Mouse (Mus musculus): ENCODE measurements around the gene Phrf1. TPM values are rescaled to one million over a fixed set of nuclear protein-coding genes. Genes with fewer than 3 reads are reported as not detected.

Gene Phrf1
- polyA plus RNA-seq, 1 experiment from 2014 or later: 72.1 TPM

DNA sequence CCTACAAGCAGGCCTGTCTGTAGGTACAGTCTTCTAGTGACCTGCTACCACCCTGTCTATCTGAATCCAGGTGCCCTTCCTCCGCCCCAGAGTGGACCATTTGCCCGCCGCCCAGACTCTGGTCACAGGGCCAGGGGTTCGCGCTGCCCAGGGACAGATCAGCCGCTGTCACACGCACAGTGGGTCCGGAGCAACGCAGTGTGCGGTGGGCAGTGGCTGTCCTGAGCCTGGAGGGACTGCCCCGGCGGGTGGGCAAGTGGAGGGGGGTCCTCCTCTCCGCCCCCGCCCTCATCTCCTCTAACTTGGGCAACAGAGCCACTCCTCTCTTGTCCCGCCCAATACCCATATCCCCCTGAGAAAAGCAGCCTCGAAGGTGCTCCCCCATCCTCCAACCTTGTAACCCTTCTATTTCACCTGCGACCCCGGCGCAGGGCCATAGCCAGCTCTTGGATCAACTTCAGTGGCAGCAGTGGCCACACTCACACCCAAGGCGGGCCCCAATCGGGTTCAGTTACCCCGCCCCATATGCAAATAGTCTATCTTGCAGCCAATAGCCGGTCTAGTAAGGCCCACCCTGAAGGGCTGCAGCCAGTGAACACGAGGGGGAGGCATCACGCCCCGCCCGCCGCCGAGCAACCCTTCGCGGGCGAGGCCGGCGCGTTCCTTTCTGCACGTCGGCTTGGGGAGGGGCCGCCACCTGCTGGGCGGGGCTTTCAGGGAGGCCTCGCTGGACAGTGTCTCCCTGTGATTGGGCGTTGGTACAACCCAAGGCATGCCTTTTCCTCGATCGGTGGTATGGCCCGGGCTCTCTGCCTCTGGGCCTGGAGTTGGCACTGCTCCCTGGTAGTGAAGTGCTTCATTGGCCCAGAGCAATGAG lies 7.1 kb upstream of the Phrf1 start:
- WGBS: 3% methylated on average over 44 of the region's 44 CpGs
- Histone ChIP-seq H3K9me3 (ENCODE audit: control insufficient read depth, low read depth, low read length) (no peaks in the 10 kb centered on the region), H3K27me3 (ENCODE audit: control insufficient read depth, insufficient read depth, low read length) (no peaks in the 10 kb centered on the region), H3K4me1 (ENCODE audit: control insufficient read depth, insufficient read depth, low read length) (peaks cover 42% of the 10 kb centered on the region), H3K9ac (replicated peaks; ENCODE audit: low read depth, low read length) (peak overlapping the region; percentile 78), H3K4me2 (replicated peaks; ENCODE audit: low read depth, low read length) (peak overlapping the region; percentile 93), H3K36me3 (ENCODE audit: control insufficient read depth, insufficient read depth, low read length) (peaks cover 8% of the 10 kb centered on the region), H3K4me3 (ENCODE audit: low read depth, low read length) (peak overlapping the region; percentile 63), H3K27ac (ENCODE audit: low read length) (peak overlapping the region; percentile 85)
- peak; percentile 97 for ATAC-seq (ENCODE audit: insufficient number of reproducible peaks, insufficient read depth, low FRiP score, low read depth)

DNA sequence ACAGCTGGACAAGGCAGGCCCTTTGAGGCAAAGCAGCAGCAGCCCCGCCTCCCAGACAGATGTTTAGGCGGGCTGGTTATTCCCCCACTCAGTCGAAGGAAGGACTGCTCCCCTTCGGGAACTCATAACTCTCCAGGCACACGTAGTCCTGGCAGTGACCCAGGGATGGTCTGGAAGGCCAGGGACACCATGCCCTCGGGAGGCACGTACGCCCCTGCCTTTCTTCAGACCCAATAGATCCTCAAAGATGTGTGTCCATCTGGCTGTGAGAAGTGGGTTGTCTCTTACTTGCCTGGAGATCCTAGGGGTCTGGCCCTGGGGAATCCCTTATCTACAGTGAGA lies 6.5 kb upstream of the Phrf1 start:
- no peak overlapping the region; the same call in 1 of the 2 replicates for H3K9ac ChIP-seq (replicated peaks; ENCODE audit: low read depth, low read length)
- peaks cover 38% of the 10 kb centered on the region for H3K4me1 ChIP-seq (ENCODE audit: control insufficient read depth, insufficient read depth, low read length)
- ATAC-seq (ENCODE audit: insufficient number of reproducible peaks, insufficient read depth, low FRiP score, low read depth): no peak
- H3K9me3 ChIP-seq (ENCODE audit: control insufficient read depth, low read depth, low read length): no peaks in the 10 kb centered on the region
- peak overlapping the region; percentile 27 for H3K4me2 ChIP-seq (replicated peaks; ENCODE audit: low read depth, low read length)
- H3K4me3 ChIP-seq (ENCODE audit: low read depth, low read length): peak overlapping the region; percentile 63; the same call in 1 of the 2 replicates
- peak overlapping the region; percentile 85 for H3K27ac ChIP-seq (ENCODE audit: low read length)
- 6% methylated on average over 8 of the region's 8 CpGs for WGBS
- peaks cover 8% of the 10 kb centered on the region for H3K36me3 ChIP-seq (ENCODE audit: control insufficient read depth, insufficient read depth, low read length)
- H3K27me3 ChIP-seq (ENCODE audit: control insufficient read depth, insufficient read depth, low read length): no peaks in the 10 kb centered on the region

DNA sequence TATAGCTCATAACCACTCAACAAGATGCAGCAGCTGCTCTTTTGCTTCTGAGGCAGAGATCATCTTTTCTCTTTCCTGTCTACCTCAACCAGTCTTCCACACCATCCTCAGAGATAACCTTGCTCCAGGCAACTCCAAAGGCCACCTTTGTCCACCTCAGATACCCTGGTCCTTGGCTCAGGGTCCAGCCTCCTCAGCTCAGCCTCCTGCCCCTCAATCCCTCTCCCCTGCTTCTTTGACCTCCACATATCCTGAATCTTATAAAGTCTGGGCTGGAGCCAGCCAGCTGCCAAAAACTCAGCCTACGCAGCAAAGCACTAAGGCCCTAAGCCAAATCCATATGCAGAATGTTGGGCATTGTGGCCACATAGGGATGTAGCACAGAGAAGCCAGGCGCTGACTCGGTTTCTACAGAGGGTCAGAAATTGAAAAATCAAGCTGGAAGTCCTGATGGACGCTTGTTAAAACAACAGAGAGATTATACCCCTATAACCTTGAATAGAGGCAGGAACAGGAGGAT lies 5.8 kb upstream of the Phrf1 start:
- Histone ChIP-seq H3K9ac (replicated peaks; ENCODE audit: low read depth, low read length) (no peak overlapping the region), H3K36me3 (ENCODE audit: control insufficient read depth, insufficient read depth, low read length) (peaks cover 8% of the 10 kb centered on the region), H3K27me3 (ENCODE audit: control insufficient read depth, insufficient read depth, low read length) (no peaks in the 10 kb centered on the region), H3K9me3 (ENCODE audit: control insufficient read depth, low read depth, low read length) (no peaks in the 10 kb centered on the region), H3K4me2 (replicated peaks; ENCODE audit: low read depth, low read length) (peak overlapping the region; percentile 27; the same call in 1 of the 2 replicates), H3K27ac (ENCODE audit: low read length) (peak overlapping the region; percentile 85), H3K4me3 (ENCODE audit: low read depth, low read length) (no peak overlapping the region), H3K4me1 (ENCODE audit: control insufficient read depth, insufficient read depth, low read length) (peaks cover 31% of the 10 kb centered on the region)
- 80% methylated on average over 4 of the region's 4 CpGs for WGBS
- no peak for ATAC-seq (ENCODE audit: insufficient number of reproducible peaks, insufficient read depth, low FRiP score, low read depth)

DNA sequence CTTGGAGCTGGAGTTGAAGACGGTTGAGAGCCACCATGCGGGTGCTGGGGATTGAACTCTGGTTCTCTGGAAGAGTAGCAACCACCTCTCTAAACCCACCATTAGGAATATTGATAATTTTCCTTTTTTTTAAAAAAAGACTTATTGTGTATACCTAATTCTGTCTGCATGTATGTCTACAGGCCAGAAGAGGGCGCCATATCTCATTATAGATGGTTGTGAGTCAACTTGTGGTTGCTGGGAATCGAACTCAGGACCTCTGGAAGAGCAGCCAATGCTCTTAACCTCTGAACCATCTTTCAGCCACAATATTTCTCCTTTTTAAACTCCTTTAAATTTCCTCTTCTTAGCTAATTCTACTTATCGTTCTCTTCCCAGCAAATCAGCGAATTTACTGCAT lies 2.0 kb upstream of the Phrf1 start:
- H3K4me2 ChIP-seq (replicated peaks; ENCODE audit: low read depth, low read length): no peak overlapping the region
- WGBS: 82% methylated on average over 6 of the region's 6 CpGs
- H3K4me3 ChIP-seq (ENCODE audit: low read depth, low read length): no peak overlapping the region
- H3K9me3 ChIP-seq (ENCODE audit: control insufficient read depth, low read depth, low read length): no peaks in the 10 kb centered on the region
- no peak overlapping the region for H3K27ac ChIP-seq (ENCODE audit: low read length)
- H3K36me3 ChIP-seq (ENCODE audit: control insufficient read depth, insufficient read depth, low read length): peaks cover under 1% of the 10 kb centered on the region; the same call in 1 of the 2 replicates
- H3K9ac ChIP-seq (replicated peaks; ENCODE audit: low read depth, low read length): no peak overlapping the region
- no peaks in the 10 kb centered on the region for H3K27me3 ChIP-seq (ENCODE audit: control insufficient read depth, insufficient read depth, low read length)
- peaks cover 18% of the 10 kb centered on the region for H3K4me1 ChIP-seq (ENCODE audit: control insufficient read depth, insufficient read depth, low read length)
- no peak for ATAC-seq (ENCODE audit: insufficient number of reproducible peaks, insufficient read depth, low FRiP score, low read depth)

DNA sequence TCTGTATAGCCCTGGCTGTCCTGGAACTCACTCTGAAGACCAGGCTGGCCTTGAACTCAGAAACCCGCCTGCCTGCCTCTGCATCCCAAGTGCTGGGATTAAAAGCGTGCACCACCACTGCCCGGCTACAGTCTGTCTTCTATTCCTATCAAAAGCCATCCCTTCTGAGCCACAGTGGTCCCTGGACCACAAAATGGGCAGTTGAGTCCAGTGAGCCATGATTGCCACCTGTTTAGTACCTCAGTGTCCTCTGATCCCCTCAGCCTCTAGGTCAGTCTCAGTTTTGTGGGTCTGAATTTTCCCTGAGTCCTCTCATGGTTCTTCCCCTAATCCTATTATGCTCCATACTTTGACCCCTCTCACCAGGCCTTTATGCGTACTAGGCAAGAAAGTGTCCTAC lies 788 bp upstream of the Phrf1 start:
- Histone ChIP-seq H3K9me3 (ENCODE audit: control insufficient read depth, low read depth, low read length) (no peaks in the 10 kb centered on the region), H3K4me1 (ENCODE audit: control insufficient read depth, insufficient read depth, low read length) (peaks cover 10% of the 10 kb centered on the region), H3K4me3 (ENCODE audit: low read depth, low read length) (no peak overlapping the region), H3K4me2 (replicated peaks; ENCODE audit: low read depth, low read length) (no peak overlapping the region), H3K27ac (ENCODE audit: low read length) (no peak overlapping the region; the same call in 1 of the 2 replicates), H3K9ac (replicated peaks; ENCODE audit: low read depth, low read length) (no peak overlapping the region), H3K36me3 (ENCODE audit: control insufficient read depth, insufficient read depth, low read length) (peaks cover 13% of the 10 kb centered on the region), H3K27me3 (ENCODE audit: control insufficient read depth, insufficient read depth, low read length) (no peaks in the 10 kb centered on the region)
- ATAC-seq (ENCODE audit: insufficient number of reproducible peaks, insufficient read depth, low FRiP score, low read depth): no peak
- WGBS: 73% methylated on average over 4 of the region's 4 CpGs

DNA sequence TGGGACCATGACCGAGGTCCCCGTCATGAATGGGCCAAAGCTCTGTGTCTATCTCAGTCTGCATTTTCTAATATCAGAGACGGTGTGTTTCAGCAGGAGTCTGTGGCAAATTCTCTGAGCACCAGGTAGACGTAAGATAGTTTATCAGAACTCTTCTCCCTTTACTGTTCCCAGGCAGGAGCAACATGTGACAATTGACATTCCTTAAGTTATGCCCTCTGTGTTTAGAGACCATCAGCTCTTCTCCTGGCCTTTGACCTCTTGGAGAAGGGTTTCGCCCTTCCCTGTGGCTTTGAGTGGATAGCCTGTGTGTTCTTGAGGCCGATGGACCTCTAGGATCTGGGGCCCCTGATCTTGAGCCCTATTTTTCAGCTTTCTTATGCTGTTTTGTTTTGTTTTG lies 1.1 kb downstream of the Phrf1 start:
- 48% methylated on average over 6 of the region's 6 CpGs for WGBS
- Histone ChIP-seq H3K4me2 (replicated peaks; ENCODE audit: low read depth, low read length) (peak overlapping the region; percentile 99), H3K9me3 (ENCODE audit: control insufficient read depth, low read depth, low read length) (no peaks in the 10 kb centered on the region), H3K27me3 (ENCODE audit: control insufficient read depth, insufficient read depth, low read length) (no peaks in the 10 kb centered on the region), H3K4me3 (ENCODE audit: low read depth, low read length) (peak overlapping the region; percentile 78), H3K4me1 (ENCODE audit: control insufficient read depth, insufficient read depth, low read length) (peaks cover 9% of the 10 kb centered on the region), H3K36me3 (ENCODE audit: control insufficient read depth, insufficient read depth, low read length) (peaks cover 31% of the 10 kb centered on the region), H3K27ac (ENCODE audit: low read length) (no peak overlapping the region), H3K9ac (replicated peaks; ENCODE audit: low read depth, low read length) (peak overlapping the region; percentile 83)
- ATAC-seq (ENCODE audit: insufficient number of reproducible peaks, insufficient read depth, low FRiP score, low read depth): no peak

DNA sequence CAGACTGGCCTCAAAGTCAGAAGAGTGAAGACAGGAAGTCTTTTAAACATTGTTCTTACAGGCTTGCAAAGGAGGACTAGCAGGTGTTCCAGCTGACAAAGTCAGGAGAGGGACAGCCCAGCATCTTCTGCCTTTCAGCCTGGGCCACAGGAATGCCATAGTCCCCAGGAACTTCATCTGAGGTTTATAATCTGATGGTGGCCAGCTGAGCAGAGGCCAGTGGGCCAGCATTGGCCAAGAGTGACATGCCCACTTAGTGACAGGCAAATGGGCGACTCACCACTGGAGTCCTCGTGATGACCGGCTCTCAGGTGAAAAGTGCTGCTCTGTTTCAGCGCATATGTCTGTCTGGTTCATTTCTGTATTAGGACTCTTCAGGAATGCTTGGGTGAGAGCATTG lies 2.0 kb downstream of the Phrf1 start:
- Histone ChIP-seq H3K9me3 (ENCODE audit: control insufficient read depth, low read depth, low read length) (no peaks in the 10 kb centered on the region), H3K4me2 (replicated peaks; ENCODE audit: low read depth, low read length) (no peak overlapping the region), H3K4me3 (ENCODE audit: low read depth, low read length) (no peak overlapping the region), H3K4me1 (ENCODE audit: control insufficient read depth, insufficient read depth, low read length) (peaks cover 9% of the 10 kb centered on the region), H3K27ac (ENCODE audit: low read length) (no peak overlapping the region), H3K9ac (replicated peaks; ENCODE audit: low read depth, low read length) (no peak overlapping the region), H3K36me3 (ENCODE audit: control insufficient read depth, insufficient read depth, low read length) (peaks cover 40% of the 10 kb centered on the region), H3K27me3 (ENCODE audit: control insufficient read depth, insufficient read depth, low read length) (no peaks in the 10 kb centered on the region)
- no peak for ATAC-seq (ENCODE audit: insufficient number of reproducible peaks, insufficient read depth, low FRiP score, low read depth)
- 93% methylated on average over 4 of the region's 4 CpGs for WGBS

DNA sequence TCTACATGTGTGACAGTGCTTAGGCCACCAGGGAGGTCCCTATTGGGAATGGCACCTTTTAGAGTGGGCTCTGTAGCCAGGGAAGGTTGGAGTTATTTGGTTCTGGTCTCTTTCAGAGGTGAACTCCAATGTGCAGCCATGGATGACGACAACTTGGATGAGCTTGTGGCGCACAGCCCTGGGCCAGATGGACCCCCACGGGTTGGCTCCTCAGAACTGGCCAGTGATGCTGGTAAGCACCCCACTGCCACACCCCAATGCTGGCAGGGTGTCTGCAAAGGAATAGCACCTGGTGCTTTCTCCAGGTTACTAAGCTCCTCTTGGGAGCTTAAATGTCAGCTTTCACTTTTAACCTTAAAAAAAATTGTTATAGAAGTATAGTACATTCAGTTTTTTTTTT lies 2.5 kb downstream of the Phrf1 start:
- Histone ChIP-seq H3K4me3 (ENCODE audit: low read depth, low read length) (no peak overlapping the region), H3K4me1 (ENCODE audit: control insufficient read depth, insufficient read depth, low read length) (peaks cover 9% of the 10 kb centered on the region), H3K36me3 (ENCODE audit: control insufficient read depth, insufficient read depth, low read length) (peaks cover 41% of the 10 kb centered on the region), H3K9me3 (ENCODE audit: control insufficient read depth, low read depth, low read length) (no peaks in the 10 kb centered on the region), H3K9ac (replicated peaks; ENCODE audit: low read depth, low read length) (no peak overlapping the region), H3K27me3 (ENCODE audit: control insufficient read depth, insufficient read depth, low read length) (no peaks in the 10 kb centered on the region), H3K27ac (ENCODE audit: low read length) (no peak overlapping the region), H3K4me2 (replicated peaks; ENCODE audit: low read depth, low read length) (no peak overlapping the region)
- no peak for ATAC-seq (ENCODE audit: insufficient number of reproducible peaks, insufficient read depth, low FRiP score, low read depth)
- 97% methylated on average over 3 of the region's 3 CpGs for WGBS
